Mouse (Mus musculus): ENCODE results near the gene A930033H14Rik.

A930033H14Rik gene

GRCm38 (mm10) chr10:69237781-69238180 lies 24.9 kb upstream of the A930033H14Rik start:
- DNase-seq (ENCODE audit: inconsistent age in 2 of 2, low spot score in 1 of 2): no peak

- no peak for DNase-seq (ENCODE audit: inconsistent age in 2 of 2, low spot score in 1 of 2)
Observed at GRCm38 (mm10) chr10:69237185-69237584, 24.3 kb upstream of the A930033H14Rik start.

GRCm38 (mm10) chr10:69225951-69226350 lies 13.1 kb upstream of the A930033H14Rik start:
- DNase-seq (ENCODE audit: inconsistent age in 2 of 2, low spot score in 1 of 2): no peak

GRCm38 (mm10) chr10:69225471-69225870 lies 12.6 kb upstream of the A930033H14Rik start:
- DNase-seq (ENCODE audit: inconsistent age in 2 of 2, low spot score in 1 of 2): no peak

GRCm38 (mm10) chr10:69224276-69224675 lies 11.4 kb upstream of the A930033H14Rik start:
- DNase-seq (ENCODE audit: inconsistent age in 2 of 2, low spot score in 1 of 2): no peak

- no peak for DNase-seq (ENCODE audit: inconsistent age in 2 of 2, low spot score in 1 of 2)
Observed at GRCm38 (mm10) chr10:69223232-69223631, 10.3 kb upstream of the A930033H14Rik start.

- no peak for DNase-seq (ENCODE audit: inconsistent age in 2 of 2, low spot score in 1 of 2)
Observed at GRCm38 (mm10) chr10:69221955-69222354, 9.1 kb upstream of the A930033H14Rik start.

- DNase-seq (ENCODE audit: inconsistent age in 2 of 2, low spot score in 1 of 2): no peak
Observed at GRCm38 (mm10) chr10:69221148-69221547, 8.2 kb upstream of the A930033H14Rik start.

GRCm38 (mm10) chr10:69220296-69220695 lies 7.4 kb upstream of the A930033H14Rik start:
- no peak for DNase-seq (ENCODE audit: inconsistent age in 2 of 2, low spot score in 1 of 2)

- no peak for DNase-seq (ENCODE audit: inconsistent age in 2 of 2, low spot score in 1 of 2)
Observed at GRCm38 (mm10) chr10:69219289-69219626, 6.4 kb upstream of the A930033H14Rik start.

GRCm38 (mm10) chr10:69218458-69219288 lies 5.8 kb upstream of the A930033H14Rik start:
- peak; percentile 35 to 72 for DNase-seq (ENCODE audit: inconsistent age in 2 of 2, low spot score in 1 of 2)

- no peak for DNase-seq (ENCODE audit: inconsistent age in 2 of 2, low spot score in 1 of 2)
Observed at GRCm38 (mm10) chr10:69217127-69217690, 4.3 kb upstream of the A930033H14Rik start.

- DNase-seq (ENCODE audit: inconsistent age in 2 of 2, low spot score in 1 of 2): no peak
Observed at GRCm38 (mm10) chr10:69213986-69214385, 1.1 kb upstream of the A930033H14Rik start.

- DNase-seq (ENCODE audit: inconsistent age in 2 of 2, low spot score in 1 of 2): no peak
Observed at GRCm38 (mm10) chr10:69213451-69213877, 566 bp upstream of the A930033H14Rik start.

GRCm38 (mm10) chr10:69211976-69212375 lies 922 bp downstream of the A930033H14Rik start:
- peak; percentile 45 to 84 for DNase-seq (ENCODE audit: inconsistent age in 2 of 2, low spot score in 1 of 2)

GRCm38 (mm10) chr10:69211560-69211959 lies 1.3 kb downstream of the A930033H14Rik start:
- peak; percentile 66 to 88 for DNase-seq (ENCODE audit: inconsistent age in 2 of 2, low spot score in 1 of 2)

GRCm38 (mm10) chr10:69210659-69211058 lies 2.2 kb downstream of the A930033H14Rik start:
- no peak for DNase-seq (ENCODE audit: inconsistent age in 2 of 2, low spot score in 1 of 2)

GRCm38 (mm10) chr10:69210006-69210405 lies 2.9 kb downstream of the A930033H14Rik start:
- DNase-seq (ENCODE audit: inconsistent age in 2 of 2, low spot score in 1 of 2): no peak

- no peak for DNase-seq (ENCODE audit: inconsistent age in 2 of 2, low spot score in 1 of 2)
Observed at GRCm38 (mm10) chr10:69208705-69209104, 4.2 kb downstream of the A930033H14Rik start.

- peak in 1 of 2 experiments; percentile 39 for DNase-seq (ENCODE audit: inconsistent age in 2 of 2, low spot score in 1 of 2)
Observed at GRCm38 (mm10) chr10:69207981-69208630, 4.8 kb downstream of the A930033H14Rik start.

GRCm38 (mm10) chr10:69207481-69207880 lies 5.4 kb downstream of the A930033H14Rik start:
- DNase-seq (ENCODE audit: inconsistent age in 2 of 2, low spot score in 1 of 2): no peak

- DNase-seq (ENCODE audit: inconsistent age in 2 of 2, low spot score in 1 of 2): no peak
Observed at GRCm38 (mm10) chr10:69206081-69206480, 6.8 kb downstream of the A930033H14Rik start.
